Mouse (Mus musculus) v-Abl transformed pro-B cells (cell line): ENCODE data around the gene Galnt7.

Experiments
- in situ Hi-C, 2 experiments: fragments of 400-800 bp; cut with MboI; formaldehyde crosslinking; loops; one replicate each; pipeline ENCODE4 v1.15.1; 2025; ENCODE audit not compliant: unreplicated experiment in 2 of 2

The Galnt7 gene

DNA sequence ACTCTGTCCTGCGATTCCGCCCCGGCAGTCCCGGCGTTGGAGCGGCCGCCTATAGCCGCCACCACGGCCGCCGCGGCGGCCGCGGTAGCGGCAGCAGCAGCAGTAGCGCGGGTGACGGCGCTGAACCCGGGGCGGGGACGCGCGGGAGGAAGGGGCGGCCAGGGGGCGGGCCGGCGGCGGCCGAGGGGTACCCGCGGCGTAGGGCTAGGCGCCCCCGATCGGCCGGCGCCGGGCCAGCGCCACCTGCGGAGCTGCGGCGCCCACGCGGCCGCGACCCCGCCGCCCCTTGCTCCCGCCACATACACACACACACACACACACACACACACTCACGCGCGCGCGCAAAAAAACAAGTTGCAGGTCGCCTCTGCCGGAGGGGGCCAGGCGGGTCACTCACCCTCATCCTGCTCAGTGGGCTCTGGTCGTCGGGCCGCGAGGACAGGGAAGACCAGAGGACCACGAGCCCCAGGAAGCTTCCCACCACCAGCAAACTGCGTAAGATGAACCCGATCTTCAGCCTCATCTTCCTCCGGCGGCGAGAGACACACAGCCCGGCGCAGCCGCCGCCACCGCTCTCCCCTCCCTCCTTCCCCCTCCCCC, at the start of gene Galnt7:
Gene Galnt7 (minus strand): TSS at position 577 of the 600 bp plus-strand sequence.
- in situ Hi-C loops, result loop anchor here (5.0 to 10.0 kb wide), 4 partner anchors 75 to 1100 kb away; partner anchors contain the start of genes Sap30 (in 2 of the 2), Cep44 (in 1 of the 2) and Fbxo8 (in 1 of the 2)

DNA sequence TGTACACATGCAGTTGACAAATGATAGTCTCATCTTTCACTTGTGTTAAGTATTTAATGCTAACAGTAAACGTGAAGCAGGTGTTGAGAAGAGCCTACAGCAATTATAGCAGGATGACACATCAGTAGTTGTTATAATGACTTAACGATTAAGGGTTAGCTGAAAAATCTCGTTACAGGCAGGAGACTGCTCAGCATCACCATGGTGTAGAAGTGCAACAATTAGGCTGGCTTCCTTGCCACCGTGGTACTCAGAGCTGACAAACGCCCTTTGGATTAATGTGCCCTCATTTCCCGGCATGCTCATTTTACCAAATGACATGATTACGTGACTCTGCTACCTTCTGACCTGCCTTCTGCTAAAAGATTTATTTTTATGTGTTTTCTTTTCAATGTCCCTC, 35.8 kb upstream of the Galnt7 start:
- in situ Hi-C loops, result no loop called here

DNA sequence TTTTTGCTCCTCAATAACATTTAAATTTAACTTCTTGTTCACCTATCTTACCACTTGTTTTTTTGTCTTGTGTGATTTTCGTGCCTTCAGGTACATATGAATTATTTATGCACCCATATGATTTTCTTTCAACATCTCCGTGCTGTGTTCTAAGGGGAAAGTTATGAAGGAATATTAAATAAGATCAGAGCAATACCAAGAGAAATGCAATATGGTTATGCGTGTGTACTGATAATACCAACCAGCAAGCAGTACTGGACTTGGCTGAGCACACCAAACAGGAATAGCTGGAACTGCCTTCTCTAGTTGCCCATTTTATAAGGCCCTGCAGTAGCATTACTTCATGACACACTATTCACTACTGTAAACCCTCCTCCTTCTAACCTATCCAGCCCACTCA, 33.0 kb upstream of the Galnt7 start:
- in situ Hi-C loops, result no loop called here

DNA sequence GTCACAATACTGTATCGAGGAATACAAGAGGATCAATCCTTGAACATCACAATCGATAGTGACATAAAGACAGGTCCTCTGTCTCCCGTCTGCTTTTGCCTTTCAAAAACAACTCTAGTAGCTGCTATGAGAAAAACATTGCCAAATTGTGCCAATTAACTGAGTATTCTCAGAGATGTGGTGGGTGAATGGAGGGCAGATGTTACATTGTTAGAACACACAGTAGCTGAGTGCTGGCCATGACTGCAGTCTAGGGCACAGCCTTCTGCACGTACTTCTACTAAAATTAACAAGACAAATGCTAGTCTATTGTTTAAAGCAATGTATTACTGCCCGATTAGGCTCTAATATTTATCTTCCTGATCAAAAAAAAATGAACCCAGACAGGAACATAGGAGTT, 27.2 kb upstream of the Galnt7 start:
- in situ Hi-C loops, result no loop called here

DNA sequence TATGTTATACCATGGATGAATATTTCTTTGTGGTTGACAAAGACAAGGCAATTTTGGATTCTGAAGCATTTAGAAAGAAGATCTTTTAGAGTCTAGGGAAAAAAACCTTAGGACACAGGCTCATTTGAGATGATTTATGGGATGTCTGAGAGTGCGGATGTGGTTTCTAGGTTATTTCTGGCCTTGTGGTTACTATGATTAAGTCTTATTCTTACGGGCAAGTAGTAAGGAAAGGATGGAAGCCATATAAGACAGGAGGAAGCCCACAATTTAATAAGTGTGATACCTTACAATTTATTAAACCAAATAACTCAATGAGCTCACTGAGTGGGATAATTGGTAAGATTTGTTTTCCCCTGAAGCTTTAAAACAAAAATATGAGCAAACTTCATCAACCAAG, 11.3 kb upstream of the Galnt7 start:
- in situ Hi-C loops, result no loop called here

DNA sequence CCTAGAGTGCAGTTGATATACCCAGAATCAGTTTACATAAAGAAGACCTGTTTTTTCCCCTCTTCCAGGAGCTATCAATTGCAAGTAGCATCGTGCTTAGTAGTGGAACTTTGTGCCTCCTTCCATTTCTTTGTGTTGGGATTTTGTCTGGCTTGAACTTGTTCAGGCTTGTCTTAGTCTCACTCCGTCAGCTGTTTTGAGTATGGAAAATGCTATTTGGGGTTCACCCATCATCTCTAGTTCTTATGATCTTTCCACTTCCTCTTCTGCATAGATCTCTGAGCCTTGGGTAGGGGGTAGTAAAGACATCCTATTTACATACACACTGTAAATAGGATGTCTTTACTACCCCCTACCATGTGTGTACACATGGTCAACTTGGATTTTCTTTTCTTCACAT, 7.2 kb upstream of the Galnt7 start:
- in situ Hi-C loops, result no loop called here

DNA sequence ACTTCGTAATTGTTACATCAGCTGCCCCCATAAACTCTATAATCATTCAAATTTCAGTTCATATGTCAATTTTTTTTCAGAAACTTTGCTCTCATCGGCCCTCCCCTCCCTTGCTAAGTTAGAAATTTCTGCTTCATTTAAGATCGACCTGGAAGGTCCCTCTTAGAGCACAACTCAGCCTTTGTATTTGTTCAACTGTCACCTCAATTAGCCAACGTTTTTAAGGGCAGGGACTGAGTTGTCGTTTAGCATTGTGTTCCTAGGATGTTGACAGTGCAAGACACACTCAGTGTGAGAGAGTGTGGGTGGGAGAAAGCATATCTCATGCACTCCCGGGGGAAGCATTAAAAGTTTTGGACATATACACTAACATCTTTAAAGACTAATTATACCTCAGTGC, 3.6 kb upstream of the Galnt7 start:
- in situ Hi-C loops, result loop anchor here (5.0 to 10.0 kb wide), 2 partner anchors 141 to 172 kb away; partner anchors contain the start of gene Sap30 (in 2 of the 2)

DNA sequence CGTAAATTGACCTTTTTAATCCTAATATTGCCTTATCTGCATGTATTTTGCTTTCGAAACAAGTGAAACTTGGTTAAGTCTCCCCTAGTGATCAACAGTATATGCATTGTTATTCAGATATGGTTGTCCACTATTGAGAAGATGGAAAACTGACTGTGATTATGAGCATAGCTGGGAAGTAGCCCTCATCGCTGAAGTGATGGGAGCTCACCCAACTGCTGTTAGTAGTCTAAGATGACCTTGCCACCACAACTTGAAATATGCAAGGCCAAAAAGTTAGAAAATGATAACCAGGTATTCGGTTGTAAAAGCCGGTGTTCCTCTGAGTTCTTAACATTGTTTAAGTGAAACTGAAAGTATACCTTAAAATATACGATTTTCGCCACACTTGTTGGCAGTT, 1.3 kb upstream of the Galnt7 start:
- in situ Hi-C loops, result loop anchor here (5.0 to 10.0 kb wide), 4 partner anchors 77 to 1102 kb away; partner anchors contain the start of genes Sap30 (in 2 of the 2), Cep44 (in 1 of the 2) and Fbxo8 (in 1 of the 2)

DNA sequence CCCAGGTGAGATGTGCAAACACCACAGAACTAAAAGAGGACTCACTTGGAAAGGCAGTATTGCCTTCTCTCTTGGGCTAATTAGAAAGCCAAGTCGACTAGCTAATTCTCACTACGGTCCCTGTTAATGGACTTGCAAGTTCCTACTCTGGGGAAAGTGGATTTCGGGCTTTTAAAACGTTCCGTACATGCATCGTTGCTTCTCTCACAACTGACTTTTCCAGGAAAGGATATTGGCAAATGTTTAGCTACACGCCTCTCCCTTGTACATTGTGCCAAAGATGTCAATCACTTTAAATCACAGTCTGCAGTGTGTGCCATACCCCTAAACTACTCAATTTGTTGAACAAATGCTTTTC, 915 bp upstream of the Galnt7 start:
- in situ Hi-C loops, result loop anchor here (5.0 to 10.0 kb wide), 4 partner anchors 76 to 1101 kb away; partner anchors contain the start of genes Sap30 (in 2 of the 2), Cep44 (in 1 of the 2) and Fbxo8 (in 1 of the 2)

DNA sequence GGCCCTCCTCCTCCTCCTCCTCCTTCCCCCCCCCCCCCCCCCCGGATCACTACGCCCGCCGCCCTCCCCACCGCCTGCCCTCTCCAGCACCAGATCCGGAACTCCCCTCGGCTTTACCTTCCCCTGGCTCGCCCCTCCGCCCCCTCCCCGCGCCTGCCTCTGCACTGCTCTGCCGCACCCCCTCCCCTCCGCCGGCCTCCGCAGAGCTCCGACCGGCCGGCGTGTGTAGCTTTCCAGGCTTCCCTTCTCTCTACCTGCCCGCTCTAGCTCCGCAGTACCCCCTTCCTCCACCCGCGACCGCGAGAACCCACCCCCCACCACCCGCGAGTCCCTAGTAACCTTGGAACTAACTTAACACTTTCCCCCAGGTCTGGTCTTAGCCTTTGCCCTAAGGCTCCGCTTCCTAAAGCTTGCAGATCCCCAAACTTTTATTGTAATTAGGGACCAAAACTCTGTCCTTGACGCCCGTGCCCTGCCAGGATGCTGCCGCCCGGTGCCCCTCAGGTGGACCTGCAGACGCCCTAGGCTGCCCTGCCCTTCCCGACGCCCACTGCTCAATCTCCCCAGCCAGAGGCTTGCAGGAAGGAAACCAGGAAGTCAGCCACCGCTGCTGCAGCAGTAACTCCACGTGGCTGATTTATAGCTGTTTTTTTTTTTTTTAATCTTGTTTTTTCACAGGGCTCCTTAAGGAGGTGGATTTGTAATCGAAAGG, 380 bp upstream of the Galnt7 start:
- in situ Hi-C loops, result loop anchor here (5.0 to 10.0 kb wide), 4 partner anchors 76 to 1101 kb away; partner anchors contain the start of genes Sap30 (in 2 of the 2), Cep44 (in 1 of the 2) and Fbxo8 (in 1 of the 2)

DNA sequence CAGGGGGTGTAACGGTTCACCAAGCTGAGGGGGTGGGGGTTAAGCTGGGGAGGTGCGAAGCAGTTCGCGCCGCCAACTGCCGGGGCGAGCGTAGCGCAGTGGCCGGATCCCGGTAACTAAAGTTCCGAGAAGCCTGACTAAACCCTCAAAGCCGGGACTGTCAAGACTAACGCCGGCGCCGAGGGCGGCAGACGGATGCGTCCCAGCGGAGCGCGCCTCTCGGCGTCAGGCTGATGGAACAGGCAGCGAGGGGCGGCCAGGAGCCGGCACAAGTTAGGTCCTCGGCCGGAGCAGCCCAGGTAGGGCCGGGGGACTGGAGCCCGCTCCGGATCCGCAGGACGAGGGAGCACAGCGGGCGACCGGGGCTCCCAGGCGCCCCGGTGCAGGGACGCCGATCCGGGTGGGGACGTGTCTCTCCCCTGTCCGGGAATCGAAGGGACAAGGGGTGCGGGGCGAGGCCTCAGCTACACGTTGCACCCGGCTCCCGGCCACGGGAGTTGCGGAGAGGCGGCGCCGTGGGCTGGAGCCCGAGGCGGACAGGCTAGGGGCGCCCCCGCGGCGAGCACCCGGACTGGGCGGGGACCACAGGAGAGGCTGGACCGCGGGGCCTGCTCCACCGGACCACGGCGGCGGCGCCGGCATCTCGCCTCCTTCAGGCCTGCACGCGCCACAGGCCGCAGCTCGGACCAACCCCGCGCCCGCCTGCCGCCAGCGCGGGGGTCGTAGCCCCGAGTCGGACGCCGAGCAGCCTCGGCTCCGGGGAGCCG, 960 bp downstream of the Galnt7 start:
- in situ Hi-C loops, result loop anchor here (5.0 to 10.0 kb wide), 4 partner anchors 75 to 1100 kb away; partner anchors contain the start of genes Sap30 (in 2 of the 2), Cep44 (in 1 of the 2) and Fbxo8 (in 1 of the 2)

DNA sequence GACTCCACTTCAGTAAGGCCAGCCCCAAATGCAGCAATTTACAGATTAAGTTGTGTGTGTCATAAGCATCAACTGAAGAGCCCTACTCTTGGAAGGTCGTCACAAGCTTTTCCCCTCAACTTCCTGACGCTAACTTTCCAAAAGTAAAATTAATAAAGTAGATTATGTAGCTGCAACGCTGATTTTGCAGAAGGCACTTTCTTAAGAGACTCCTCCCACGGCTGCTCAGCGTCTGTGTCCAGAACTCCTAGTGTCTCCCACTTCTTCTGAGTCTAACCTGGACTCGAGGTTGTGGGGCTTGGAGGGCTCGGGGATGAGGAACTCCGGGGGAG, 1.5 kb downstream of the Galnt7 start:
- in situ Hi-C loops, result loop anchor here (5.0 to 10.0 kb wide), 4 partner anchors 74 to 1099 kb away; partner anchors contain the start of genes Sap30 (in 2 of the 2), Cep44 (in 1 of the 2) and Fbxo8 (in 1 of the 2)

DNA sequence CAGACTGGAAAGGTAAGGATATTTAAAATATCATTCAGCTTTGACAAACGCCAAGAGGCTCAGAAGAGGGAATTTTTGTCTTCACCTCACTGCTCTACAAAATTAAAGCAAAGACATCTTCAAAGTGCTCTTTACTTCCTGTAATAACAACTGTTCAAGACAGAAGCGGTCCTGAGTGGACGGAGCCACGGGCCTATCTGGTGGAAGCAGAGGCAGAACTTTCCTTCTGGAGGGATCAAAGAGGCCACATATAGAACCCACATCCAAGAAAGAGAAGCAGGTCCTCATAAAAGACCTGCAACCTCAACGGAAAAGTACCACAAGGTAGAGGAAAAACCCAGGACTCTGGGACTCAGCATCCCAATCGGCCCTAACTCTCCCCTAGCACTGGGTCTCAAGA, 2.6 kb downstream of the Galnt7 start:
- in situ Hi-C loops, result loop anchor here (5.0 to 10.0 kb wide), 4 partner anchors 73 to 1098 kb away; partner anchors contain the start of genes Sap30 (in 2 of the 2), Cep44 (in 1 of the 2) and Fbxo8 (in 1 of the 2)

DNA sequence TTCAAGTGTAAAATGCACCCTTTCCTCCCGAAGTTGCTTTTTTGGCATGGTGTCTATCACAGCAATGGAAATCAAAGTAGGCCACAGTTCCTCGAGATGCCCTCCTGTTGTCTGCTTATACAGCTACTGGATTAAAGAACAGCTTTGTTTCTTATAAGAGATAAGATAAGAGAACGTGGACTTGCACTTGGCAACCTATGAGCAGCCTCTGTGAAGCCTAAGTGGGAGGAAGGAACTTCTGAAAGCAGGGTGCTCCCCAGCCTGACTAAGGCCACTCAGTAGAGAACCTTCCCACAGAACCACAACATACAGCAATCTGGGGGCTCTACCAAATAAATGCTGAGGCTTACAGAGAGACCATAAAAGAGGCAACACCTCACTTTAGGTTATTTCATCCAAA, 5.3 kb downstream of the Galnt7 start:
- in situ Hi-C loops, result loop anchor here in 1 of 2 experiments (5.0 kb wide), 1 partner anchor 55 kb away; no protein-coding TSS in a partner anchor

DNA sequence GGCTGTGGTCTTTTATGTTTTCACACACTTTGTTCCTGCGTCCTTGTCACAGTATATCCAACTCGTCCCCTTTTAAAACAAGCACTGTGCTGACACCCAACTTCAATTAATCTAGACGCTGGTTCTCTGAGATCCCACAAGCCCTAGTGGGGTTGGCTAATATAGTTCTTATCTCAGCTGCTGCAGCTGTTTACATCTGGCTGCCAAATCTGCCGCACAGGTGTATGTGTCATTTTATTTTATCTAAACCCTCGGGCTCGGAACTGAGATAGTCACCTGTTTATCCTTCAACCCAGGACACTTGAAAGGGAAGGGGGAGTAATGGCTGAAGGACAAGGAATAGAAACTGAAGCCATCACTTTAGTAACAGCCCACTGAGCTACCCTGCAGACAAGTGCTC, 8.6 kb downstream of the Galnt7 start:
- in situ Hi-C loops, result no loop called here

DNA sequence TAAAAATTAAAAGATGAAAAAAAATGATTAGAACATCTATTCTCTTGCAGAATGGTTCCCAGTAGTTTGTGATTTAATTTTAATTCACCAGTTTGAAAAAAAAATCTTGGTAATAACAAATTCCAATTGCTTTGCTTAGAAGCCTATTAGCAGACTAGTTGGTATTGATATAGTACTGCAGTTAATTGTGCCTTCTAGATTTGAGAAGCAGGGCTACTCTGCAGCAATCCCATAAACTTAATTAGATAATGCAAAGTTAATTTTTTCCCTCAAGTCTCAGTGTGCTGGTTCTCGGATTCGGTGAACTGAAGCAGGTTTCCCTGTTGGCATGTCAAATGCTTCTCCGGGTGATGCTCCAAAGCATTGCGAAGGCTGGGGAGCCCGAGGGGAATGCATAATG, 10.1 kb downstream of the Galnt7 start:
- in situ Hi-C loops, result no loop called here

DNA sequence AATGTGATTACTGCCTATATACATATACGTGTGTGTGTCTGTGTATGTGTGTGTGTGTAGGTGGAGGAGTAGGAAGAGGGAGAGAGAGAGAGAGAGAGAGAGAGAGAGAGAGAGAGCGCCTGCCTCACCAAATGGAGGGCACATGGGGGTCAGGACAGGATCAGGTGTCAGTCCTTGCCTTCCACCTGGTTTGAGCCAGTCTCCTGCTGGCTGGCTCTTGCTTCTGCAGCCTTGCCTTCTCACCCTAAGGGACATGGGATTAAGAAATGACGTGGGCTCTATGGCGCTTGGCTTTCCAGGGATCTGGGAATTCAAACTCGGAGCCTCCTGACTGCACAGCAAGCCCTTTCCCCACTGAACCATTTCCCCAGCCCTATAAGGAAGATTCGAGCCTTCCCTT, 13.9 kb downstream of the Galnt7 start:
- in situ Hi-C loops, result no loop called here

DNA sequence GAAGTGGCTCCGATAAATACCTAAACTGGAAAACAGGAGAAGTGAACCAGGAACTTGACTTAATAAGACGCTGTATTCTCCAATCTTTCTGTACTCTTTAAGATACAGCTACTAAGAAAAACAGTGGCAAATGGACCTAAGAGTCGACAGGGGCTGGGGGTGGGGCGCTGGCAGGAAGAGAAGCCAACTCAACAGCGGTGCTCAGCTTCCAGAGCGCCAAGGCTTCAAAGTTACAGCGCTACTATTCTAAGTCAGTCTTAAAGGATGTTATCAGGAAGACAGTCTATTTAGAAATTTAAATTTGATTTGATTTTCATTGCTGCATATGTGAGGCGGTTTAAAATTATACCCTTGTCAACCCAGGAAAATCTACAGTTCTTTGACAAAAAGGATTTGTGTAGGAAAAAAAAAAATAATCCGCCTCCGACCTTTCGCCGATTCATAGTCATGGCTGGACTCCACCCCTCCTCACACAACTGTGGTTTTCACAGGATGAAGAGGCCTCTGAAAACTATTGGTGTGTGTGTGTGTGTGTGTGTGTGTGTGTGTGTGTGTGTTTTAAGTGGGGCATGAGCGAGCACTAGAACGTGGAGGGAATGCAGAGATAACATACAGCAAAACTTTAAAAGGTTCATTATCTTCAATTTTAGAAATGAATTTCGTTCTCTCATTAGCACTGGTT, 15.1 kb downstream of the Galnt7 start:
- in situ Hi-C loops, result no loop called here

DNA sequence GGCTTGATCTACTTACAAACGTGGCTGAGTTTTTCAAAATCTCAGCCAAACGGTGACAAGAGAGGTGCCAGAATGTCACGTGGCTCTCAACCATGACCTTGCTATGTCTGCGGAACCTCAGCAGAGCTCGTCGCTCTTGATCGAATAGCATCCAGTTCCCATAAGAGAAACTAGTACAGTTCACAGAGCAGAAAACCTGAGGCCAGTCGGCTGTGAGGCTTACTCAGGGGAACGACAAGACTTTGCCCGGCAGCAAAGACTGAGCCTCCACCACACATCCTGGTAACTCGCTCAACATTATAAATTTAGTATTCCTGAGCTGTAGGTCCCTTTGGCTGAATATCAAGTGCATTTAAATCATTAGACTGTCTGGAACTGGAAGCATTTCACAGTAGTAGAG, 16.1 kb downstream of the Galnt7 start:
- in situ Hi-C loops, result no loop called here

DNA sequence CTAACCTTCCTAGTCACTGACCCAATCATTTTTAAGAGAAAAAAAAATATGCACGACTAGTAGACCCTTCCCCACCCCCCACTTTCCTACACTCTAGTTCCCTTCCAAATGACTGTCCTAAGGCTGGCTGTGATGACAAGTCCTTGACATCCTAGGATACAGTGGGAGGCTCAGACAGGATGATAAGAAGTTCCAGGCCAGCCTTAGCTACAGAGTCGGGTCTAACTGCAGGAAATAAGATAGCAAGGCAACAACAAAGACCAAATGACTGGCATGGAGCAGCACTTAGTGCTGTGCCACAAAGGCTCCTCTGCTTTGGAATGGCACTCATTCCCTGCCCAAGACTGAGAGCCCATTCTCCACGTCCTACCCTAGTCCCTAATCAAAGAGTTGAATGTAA, 16.6 kb downstream of the Galnt7 start:
- in situ Hi-C loops, result no loop called here
